Mouse (Mus musculus) neural tube, embryonic 12.5 days (tissue): ENCODE data around the gene Sfxn5. TPM values are rescaled to one million over a fixed set of nuclear protein-coding genes. Genes with fewer than 3 reads are reported as not detected.
A peak's percentile ranks its signal among the peaks of the same experiment; 100 is the strongest.

Experiments
- ATAC-seq: fragments of 200-750 bp; cut with Nextera tagmentation; 2 replicates; pipeline ENCODE4 v1.8.0; 2017; ENCODE audit warnings: low read depth, mild to moderate bottlenecking, moderate TSS enrichment, moderate library complexity; ENCODE audit not compliant: low FRiP score
- H3K27ac ChIP-seq: fragments of 300-500 bp; sonication (generic); 2 replicates; pipeline ENCODE4 v1.5.1; 2016
- H3K27me3 ChIP-seq: fragments of 300-500 bp; sonication (generic); replicated peaks from 2 replicates; pipeline ENCODE4 v1.6.1; 2016; ENCODE audit warnings: mild to moderate bottlenecking
- H3K36me3 ChIP-seq: fragments of 300-500 bp; sonication (generic); 2 replicates; pipeline ENCODE4 v1.6.1; 2016; ENCODE audit warnings: mild to moderate bottlenecking
- H3K4me1 ChIP-seq: fragments of 300-500 bp; sonication (generic); 2 replicates; pipeline ENCODE4 v1.6.1; 2016
- H3K4me2 ChIP-seq: fragments of 300-500 bp; sonication (generic); replicated peaks from 2 replicates; pipeline ENCODE4 v1.6.1; 2016; ENCODE audit warnings: mild to moderate bottlenecking
- H3K4me3 ChIP-seq: fragments of 300-500 bp; sonication (generic); 2 replicates; pipeline ENCODE4 v1.5.1; 2016
- H3K9ac ChIP-seq: fragments of 300-500 bp; sonication (generic); 2 replicates; pipeline ENCODE4 v1.6.1; 2016; ENCODE audit warnings: mild to moderate bottlenecking
- H3K9me3 ChIP-seq: fragments of 300-500 bp; sonication (generic); 2 replicates; pipeline ENCODE4 v1.6.1; 2016; ENCODE audit warnings: mild to moderate bottlenecking
- WGBS: fragments of 180-500 bp; shearing (Covaris S2); methylation state at CpG from one replicate; pipeline ENCODE4 v1.1.7; 2016; 5-methylcytosine and 5-hydroxymethylcytosine counted together
- polyA plus RNA-seq: library from polyadenylated mRNA; unstranded; fragments of >200 nt; fragmentation: Nextera tagmentation; extraction: Ambion mirVana; gene quantifications from 2 replicates; pipeline ENCODE4 v1.2.1, GENCODE M21; 2016

Gene Sfxn5
- polyA plus RNA-seq, 1 experiment from 2014 or later, result 9.1 TPM

DNA sequence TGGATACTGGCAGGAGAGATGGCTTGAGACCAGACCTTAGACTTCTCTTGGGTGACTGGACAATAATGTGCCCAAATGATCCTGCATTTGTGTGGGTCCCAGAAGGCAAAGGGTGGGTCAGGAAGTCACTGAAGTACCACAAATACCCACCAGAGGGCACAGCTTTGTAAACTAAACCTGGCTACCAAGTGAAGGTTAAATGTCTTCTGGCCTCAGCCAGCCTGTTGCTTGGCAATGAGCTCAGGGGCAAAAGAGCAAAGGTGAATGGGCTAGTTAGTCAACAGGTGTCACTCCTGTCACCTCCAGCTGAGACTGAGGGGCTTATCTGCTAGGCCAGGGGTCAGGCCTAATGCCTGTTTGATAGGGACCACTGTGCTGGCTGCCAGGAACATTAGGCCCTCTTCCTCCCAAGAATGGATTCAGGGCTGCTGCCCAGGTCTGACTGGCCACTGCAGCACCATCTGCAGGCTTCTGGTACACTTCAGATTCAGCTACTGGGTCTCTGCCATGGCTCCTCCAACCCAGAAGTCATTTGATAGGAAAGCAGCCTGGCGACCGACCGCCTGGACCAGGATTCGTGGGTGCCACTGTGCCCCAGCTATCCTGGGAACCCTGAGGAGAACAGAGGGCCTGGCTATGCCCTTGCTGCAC lies 70.2 kb downstream of the Sfxn5 start:
- peaks cover 15% of the 10 kb centered on the region; the same call in 1 of the 2 replicates for H3K27me3 ChIP-seq
- H3K4me3 ChIP-seq, result no peak overlapping the region
- no peaks in the 10 kb centered on the region for H3K36me3 ChIP-seq
- H3K9me3 ChIP-seq, result no peaks in the 10 kb centered on the region
- no peak overlapping the region for H3K9ac ChIP-seq
- no peak overlapping the region for H3K27ac ChIP-seq
- H3K4me1 ChIP-seq, result peaks cover 25% of the 10 kb centered on the region
- no peak overlapping the region for H3K4me2 ChIP-seq
- no peak for ATAC-seq
- 92% methylated on average over 4 of the region's 4 CpGs for WGBS

DNA sequence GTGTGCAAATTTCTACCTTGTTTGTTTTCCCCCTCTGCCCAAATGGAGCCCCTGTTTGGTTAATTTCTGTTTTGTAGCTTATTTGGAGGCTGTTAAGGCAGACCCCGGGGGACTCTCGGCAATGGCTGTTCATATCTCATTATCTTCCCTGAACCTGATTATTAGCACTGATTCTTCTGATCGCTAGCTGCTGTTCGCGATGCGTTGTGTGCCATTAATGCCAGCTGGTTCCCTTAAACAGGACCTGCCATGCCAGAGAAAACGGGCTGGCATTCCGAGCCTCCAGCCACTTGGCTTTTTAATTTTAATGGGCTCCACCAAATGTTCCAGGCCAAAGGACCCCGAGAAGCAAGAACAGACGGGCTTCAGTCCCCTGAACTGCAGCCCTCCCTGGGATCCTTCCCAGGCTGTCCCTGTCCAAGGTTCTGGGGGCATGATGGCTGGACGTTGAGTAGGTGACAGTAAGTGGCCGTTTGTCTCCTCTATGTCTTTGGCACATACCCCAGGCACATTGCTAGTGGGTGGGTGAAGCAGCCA lies 74.1 kb downstream of the Sfxn5 start:
- Histone ChIP-seq H3K27me3 (peaks cover 5% of the 10 kb centered on the region; the same call in 1 of the 2 replicates), H3K4me2 (no peak overlapping the region), H3K27ac (no peak overlapping the region), H3K36me3 (no peaks in the 10 kb centered on the region), H3K4me3 (no peak overlapping the region), H3K4me1 (peaks cover 10% of the 10 kb centered on the region), H3K9ac (no peak overlapping the region), H3K9me3 (no peaks in the 10 kb centered on the region)
- no peak for ATAC-seq
- WGBS, result 52% methylated on average over 12 of the region's 12 CpGs

DNA sequence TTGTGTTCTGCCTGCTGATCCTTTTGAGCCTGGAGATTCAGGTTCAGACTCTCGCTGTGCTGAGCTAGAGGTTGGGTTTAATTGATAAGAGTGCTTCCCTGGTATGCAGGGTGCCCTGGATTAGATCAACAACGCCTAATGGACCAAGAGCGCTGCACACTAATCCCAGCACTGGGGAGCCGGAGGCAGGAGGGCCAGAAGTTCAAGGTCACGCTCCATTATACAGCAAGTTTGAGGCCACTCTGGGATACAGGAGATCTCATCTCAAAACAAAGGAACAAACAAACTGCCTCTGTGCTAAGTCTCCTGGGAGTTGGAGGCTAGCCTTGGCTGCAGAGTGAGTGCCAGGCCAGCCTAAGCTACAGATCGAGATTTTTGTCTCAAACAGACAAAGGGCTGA lies 77.6 kb downstream of the Sfxn5 start:
- 70% methylated on average over 6 of the region's 6 CpGs for WGBS
- Histone ChIP-seq H3K4me3 (no peak overlapping the region), H3K36me3 (no peaks in the 10 kb centered on the region), H3K9me3 (no peaks in the 10 kb centered on the region), H3K4me2 (no peak overlapping the region), H3K27me3 (no peaks in the 10 kb centered on the region), H3K4me1 (0 out of 2 replicates have a peak, but pooled peaks cover 7% of the 10 kb centered on the region), H3K27ac (no peak overlapping the region), H3K9ac (no peak overlapping the region)
- no peak for ATAC-seq

DNA sequence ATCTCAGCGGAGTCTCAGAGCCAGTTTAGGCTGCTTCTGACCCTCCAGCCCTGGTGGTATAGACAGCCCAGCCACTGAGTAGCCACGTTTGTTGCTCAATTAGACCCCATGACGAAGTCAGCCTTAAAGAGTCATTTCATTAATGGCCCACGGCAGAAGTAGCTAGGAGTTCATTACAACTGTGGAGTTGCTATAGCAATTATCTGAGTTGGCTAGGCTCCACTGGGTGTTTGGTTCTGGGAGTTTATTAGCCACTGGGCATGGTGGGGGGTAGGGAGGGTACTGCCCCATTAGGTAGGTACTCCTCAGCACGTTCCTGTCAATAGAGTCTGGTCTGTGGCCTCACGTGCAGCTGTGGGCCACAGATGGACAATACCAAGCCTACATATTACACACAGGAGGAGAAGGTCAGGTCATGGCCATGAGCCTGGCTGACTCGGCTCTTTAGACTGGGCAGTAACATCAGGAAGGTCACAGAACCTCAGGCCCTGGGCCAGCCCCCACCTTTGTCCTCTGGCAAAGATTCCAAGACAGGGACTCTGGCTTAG lies 79.2 kb downstream of the Sfxn5 start:
- Histone ChIP-seq H3K4me3 (no peak overlapping the region), H3K27ac (no peak overlapping the region), H3K9ac (no peak overlapping the region), H3K4me1 (0 out of 2 replicates have a peak, but pooled peaks cover 7% of the 10 kb centered on the region), H3K9me3 (no peaks in the 10 kb centered on the region), H3K4me2 (no peak overlapping the region), H3K27me3 (no peaks in the 10 kb centered on the region), H3K36me3 (no peaks in the 10 kb centered on the region)
- WGBS, result 47% methylated on average over 7 of the region's 7 CpGs
- ATAC-seq, result peak; percentile 33; the same call in 1 of the 2 replicates

DNA sequence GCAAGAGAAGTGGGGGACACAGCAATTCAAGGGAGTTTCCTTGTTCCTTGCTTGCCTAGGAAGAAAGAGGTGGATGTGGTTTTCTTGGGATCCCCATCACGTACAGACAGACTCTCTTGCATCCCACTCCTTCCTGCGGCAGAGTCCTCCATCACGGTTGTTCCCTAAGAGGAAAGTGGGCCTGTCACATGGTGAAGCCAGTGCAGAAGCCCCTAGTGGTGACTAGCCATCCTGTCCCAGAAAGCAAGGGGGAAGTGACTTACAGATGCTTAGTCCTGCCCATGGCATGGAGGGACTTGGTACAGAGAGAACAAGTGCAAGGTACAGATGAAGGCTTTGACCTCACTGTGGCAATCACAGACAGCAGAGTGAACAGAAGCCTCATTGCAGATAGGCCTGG lies 79.9 kb downstream of the Sfxn5 start:
- no peak for ATAC-seq
- WGBS, result 74% methylated on average over 3 of the region's 3 CpGs
- Histone ChIP-seq H3K4me2 (no peak overlapping the region), H3K27me3 (no peaks in the 10 kb centered on the region), H3K4me3 (no peak overlapping the region), H3K4me1 (0 out of 2 replicates have a peak, but pooled peaks cover under 1% of the 10 kb centered on the region), H3K36me3 (no peaks in the 10 kb centered on the region), H3K9ac (no peak overlapping the region), H3K9me3 (no peaks in the 10 kb centered on the region), H3K27ac (no peak overlapping the region)

DNA sequence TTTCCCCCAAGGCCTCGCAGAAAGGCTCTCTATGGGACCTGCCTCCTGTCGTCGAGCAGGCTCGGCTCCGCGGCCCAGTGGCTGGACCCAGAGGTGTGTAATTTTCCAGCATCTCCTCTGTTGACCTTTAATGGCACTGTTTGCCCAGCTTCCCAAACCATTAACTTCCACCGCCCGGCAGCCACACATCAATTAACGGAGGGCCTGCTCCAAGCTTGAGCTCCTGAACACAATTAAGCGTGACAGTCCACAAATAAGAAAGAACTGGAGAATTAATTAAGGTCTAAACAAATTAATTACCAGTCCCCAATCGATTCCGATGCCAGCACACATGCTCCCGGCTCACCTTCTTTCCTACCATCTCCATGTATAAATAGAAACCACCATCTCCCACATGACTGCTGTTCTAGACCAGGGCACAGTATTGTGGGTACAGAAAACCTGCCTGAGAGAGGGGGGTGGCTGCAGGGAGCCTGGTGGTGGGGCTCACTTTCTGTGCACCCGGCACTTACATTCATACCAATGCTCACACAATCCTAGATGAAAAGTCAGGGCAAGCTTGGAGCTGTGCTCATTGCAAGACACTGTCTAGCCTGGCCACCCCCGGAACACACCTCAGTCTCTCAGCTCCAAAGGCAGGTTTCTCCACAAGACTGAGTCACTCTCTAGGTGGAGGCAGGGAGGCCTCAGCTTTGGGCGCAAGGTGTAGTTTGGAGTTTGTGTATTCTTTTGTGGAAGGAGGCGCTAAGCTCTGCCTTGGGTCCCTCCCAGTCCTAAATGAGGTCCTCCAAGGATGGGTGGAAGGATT lies 80.8 kb downstream of the Sfxn5 start:
- 62% methylated on average over 17 of the region's 17 CpGs for WGBS

DNA sequence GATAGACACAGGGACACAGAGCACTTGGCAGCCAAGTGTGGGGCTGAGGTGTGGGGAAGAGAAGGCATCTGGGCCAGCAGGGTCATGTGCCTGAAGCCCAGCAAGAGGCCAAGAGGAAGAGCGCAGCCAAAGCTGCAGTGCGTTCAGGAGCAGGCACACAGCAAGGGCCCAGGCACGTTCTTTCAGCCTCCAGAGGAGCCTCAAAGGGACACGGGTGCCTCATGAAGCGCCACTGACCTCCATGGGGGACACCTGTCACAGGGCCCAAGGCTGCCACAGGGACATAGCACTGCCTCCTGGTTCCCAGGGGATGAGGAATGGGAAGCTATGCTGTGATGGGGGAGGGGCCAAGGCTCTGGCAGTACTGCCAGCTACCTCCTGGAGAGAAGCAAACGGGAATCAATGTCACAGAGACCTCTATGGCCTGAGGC lies 82.4 kb downstream of the Sfxn5 start:
- H3K4me1 ChIP-seq, result no peaks in the 10 kb centered on the region
- no peak overlapping the region for H3K4me2 ChIP-seq
- no peaks in the 10 kb centered on the region for H3K27me3 ChIP-seq
- no peak overlapping the region for H3K9ac ChIP-seq
- no peak for ATAC-seq
- no peak overlapping the region for H3K4me3 ChIP-seq
- H3K36me3 ChIP-seq, result no peaks in the 10 kb centered on the region
- H3K27ac ChIP-seq, result no peak overlapping the region
- 33% methylated on average over 6 of the region's 6 CpGs for WGBS
- no peaks in the 10 kb centered on the region for H3K9me3 ChIP-seq

More for the DNA sequence above, 80.8 kb downstream of the Sfxn5 start:
- Histone ChIP-seq H3K27ac (no peak overlapping the region), H3K9ac (no peak overlapping the region), H3K27me3 (no peaks in the 10 kb centered on the region), H3K4me2 (no peak overlapping the region), H3K4me1 (no peaks in the 10 kb centered on the region), H3K36me3 (no peaks in the 10 kb centered on the region), H3K9me3 (no peaks in the 10 kb centered on the region), H3K4me3 (no peak overlapping the region)
- 0 out of 2 replicates have a peak, but pooled peaks have one; percentile 61 for ATAC-seq

DNA sequence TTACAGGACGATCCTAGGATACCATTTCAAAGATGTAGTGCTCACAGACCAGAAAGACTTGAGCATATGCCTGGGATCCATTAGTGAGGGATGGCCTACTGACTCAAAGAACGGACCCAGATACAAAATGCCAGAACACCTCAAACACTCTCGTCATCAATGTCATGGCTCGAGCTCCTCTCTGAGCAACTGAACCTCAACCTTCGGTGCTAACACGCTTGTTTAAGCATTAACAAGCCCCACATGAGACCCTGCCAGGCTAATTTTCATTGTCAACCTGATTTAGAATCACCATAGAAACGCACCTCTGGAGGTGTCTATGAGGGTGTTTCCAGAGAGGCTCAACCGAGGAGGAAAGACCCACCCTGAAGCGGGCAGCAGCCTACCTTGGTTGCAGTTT lies 83.4 kb downstream of the Sfxn5 start:
- WGBS, result 84% methylated on average over 9 of the region's 9 CpGs
- H3K9ac ChIP-seq, result no peak overlapping the region
- no peak for ATAC-seq

DNA sequence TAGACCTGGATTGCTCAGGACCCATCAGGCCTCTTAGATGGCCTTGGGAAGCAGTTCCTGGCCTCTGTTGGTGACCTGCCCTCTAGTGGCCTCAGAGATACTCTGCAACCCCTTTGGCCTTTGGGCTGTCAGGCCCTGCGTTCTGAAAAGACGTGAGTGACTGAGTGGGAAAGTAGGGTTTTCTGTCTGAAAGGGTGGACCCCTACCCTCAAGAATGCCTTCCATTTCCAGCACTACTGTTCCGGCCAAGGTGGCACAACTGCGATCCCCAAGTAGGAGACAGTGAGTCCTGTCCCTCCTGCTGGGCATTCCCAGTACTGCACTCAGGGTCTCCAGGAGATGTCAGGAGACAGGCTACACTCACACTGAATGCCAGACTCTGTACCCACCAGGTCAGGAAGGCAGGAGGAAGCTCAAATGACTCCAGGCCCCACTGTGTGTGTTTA lies 94.2 kb downstream of the Sfxn5 start:
- H3K36me3 ChIP-seq, result no peaks in the 10 kb centered on the region
- no peak overlapping the region; the same call in 1 of the 2 replicates for H3K4me2 ChIP-seq

More for the DNA sequence above, 83.4 kb downstream of the Sfxn5 start:
- no peak overlapping the region for H3K4me3 ChIP-seq
- no peak overlapping the region for H3K4me2 ChIP-seq
- no peaks in the 10 kb centered on the region for H3K9me3 ChIP-seq
- H3K27me3 ChIP-seq, result no peaks in the 10 kb centered on the region
- no peaks in the 10 kb centered on the region for H3K4me1 ChIP-seq
- no peaks in the 10 kb centered on the region; the same call in 1 of the 2 replicates for H3K36me3 ChIP-seq
- no peak overlapping the region for H3K27ac ChIP-seq

DNA sequence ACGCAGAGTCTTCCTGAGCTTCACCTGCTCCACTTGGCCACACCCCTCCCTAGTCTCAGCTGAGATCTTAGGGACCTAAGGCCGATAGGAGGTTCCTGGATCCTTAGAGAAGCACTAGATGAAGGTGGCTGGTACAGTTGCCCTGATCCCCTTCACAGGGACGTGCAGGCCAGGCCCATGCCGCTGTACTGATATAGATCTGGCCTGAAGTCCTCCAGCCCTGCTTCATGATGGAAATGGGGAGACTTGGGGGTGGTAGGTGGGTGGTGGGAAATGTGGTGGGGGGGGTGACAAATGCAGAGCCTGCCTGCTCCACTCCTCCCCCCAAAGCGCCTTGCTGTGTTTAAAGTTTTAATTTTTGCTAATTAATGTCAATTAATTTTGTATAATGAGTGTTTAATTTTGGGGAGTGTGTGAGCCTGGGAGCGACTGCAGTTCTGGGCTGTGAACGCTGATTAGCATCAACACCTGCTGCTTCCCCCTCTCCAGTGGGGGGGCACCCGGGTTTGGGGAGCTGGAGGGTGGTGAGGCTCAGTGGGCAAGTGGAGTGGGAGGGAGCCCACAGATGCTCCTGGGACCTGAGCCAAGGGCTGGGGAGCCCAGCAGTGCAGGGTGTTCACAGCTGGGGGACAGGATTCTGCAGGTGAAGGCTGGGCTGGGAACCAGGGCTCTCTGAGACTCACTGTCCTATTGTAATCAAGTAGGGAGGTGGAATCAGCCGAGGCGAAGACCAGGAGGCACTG lies 95.5 kb downstream of the Sfxn5 start:
- no peak for ATAC-seq
- Histone ChIP-seq H3K36me3 (no peaks in the 10 kb centered on the region), H3K4me2 (no peak overlapping the region), H3K27me3 (peaks cover 5% of the 10 kb centered on the region; the same call in 1 of the 2 replicates), H3K9ac (no peak overlapping the region), H3K9me3 (no peaks in the 10 kb centered on the region), H3K27ac (no peak overlapping the region), H3K4me1 (no peaks in the 10 kb centered on the region), H3K4me3 (no peak overlapping the region)
- 60% methylated on average over 10 of the region's 10 CpGs for WGBS

More for the DNA sequence above, 94.2 kb downstream of the Sfxn5 start:
- 10% methylated on average over 4 of the region's 4 CpGs for WGBS
- Histone ChIP-seq H3K27ac (no peak overlapping the region), H3K4me1 (no peaks in the 10 kb centered on the region), H3K9ac (no peak overlapping the region), H3K9me3 (no peaks in the 10 kb centered on the region), H3K27me3 (no peaks in the 10 kb centered on the region), H3K4me3 (no peak overlapping the region)
- ATAC-seq, result 0 out of 2 replicates have a peak, but pooled peaks have one; percentile 30

DNA sequence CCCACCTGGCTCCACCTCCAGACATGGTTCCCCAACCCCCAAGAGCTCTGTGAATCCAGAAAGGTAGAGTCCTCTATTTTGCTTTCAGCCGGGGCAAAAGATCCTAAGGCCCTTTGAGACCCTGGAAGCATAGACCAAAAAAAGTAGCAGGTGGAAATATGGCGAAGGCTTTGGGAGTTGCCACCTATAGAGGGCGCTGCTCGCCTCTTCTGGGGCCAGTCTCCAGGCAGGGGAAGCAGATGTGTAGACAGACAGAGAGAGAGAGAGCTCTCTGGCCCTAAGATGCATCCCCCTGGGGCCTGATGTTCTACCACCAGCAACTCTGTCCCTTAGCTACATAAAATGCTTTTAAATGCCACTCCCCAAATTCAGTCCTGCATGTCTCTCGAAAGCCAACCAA lies 96.2 kb downstream of the Sfxn5 start:
- Histone ChIP-seq H3K27me3 (peaks cover 7% of the 10 kb centered on the region; the same call in 1 of the 2 replicates), H3K27ac (no peak overlapping the region), H3K4me3 (no peak overlapping the region), H3K36me3 (no peaks in the 10 kb centered on the region), H3K9ac (no peak overlapping the region), H3K9me3 (no peaks in the 10 kb centered on the region), H3K4me2 (no peak overlapping the region), H3K4me1 (0 out of 2 replicates have a peak, but pooled peaks cover 3% of the 10 kb centered on the region)
- WGBS, result 44% methylated on average over 5 of the region's 5 CpGs
- no peak for ATAC-seq
